Mouse (Mus musculus) embryonic facial prominence, embryonic 15.5 days (tissue): ENCODE measurements around the gene Psmb9. TPM values are rescaled to one million over a fixed set of nuclear protein-coding genes. Genes with fewer than 3 reads are reported as not detected.

Experiments
- ATAC-seq: fragments of 200-750 bp; cut with Nextera tagmentation; 2 replicates; pipeline ENCODE4 v1.8.0; 2017; ENCODE audit warnings: low read depth, moderate TSS enrichment; ENCODE audit not compliant: insufficient number of reproducible peaks, low FRiP score, low TSS enrichment
- H3K27ac ChIP-seq: fragments of 300-500 bp; sonication (generic); replicated peaks from 2 replicates; pipeline ENCODE4 v1.5.1; 2015; ENCODE audit warnings: mild to moderate bottlenecking, inconsistent platforms
- H3K27me3 ChIP-seq: fragments of 300-500 bp; sonication (generic); 2 replicates; pipeline ENCODE4 v1.6.1; 2015; ENCODE audit warnings: inconsistent platforms
- H3K36me3 ChIP-seq: fragments of 300-500 bp; sonication (generic); 2 replicates; pipeline ENCODE4 v1.6.1; 2015; ENCODE audit warnings: mild to moderate bottlenecking, inconsistent platforms
- H3K4me1 ChIP-seq: fragments of 300-500 bp; sonication (generic); 2 replicates; pipeline ENCODE4 v1.6.1; 2015; ENCODE audit warnings: inconsistent platforms
- H3K4me2 ChIP-seq: fragments of 300-500 bp; sonication (generic); replicated peaks from 2 replicates; pipeline ENCODE4 v1.6.1; 2015; ENCODE audit warnings: mild to moderate bottlenecking, inconsistent platforms
- H3K4me3 ChIP-seq: fragments of 300-500 bp; sonication (generic); replicated peaks from 2 replicates; pipeline ENCODE4 v1.5.1; 2015; ENCODE audit warnings: mild to moderate bottlenecking, inconsistent platforms
- H3K9ac ChIP-seq: fragments of 300-500 bp; sonication (generic); 2 replicates; pipeline ENCODE4 v1.6.1; 2015; ENCODE audit warnings: inconsistent platforms
- H3K9me3 ChIP-seq: fragments of 300-500 bp; sonication (generic); replicated peaks from 2 replicates; pipeline ENCODE4 v1.6.1; 2016; ENCODE audit warnings: inconsistent platforms
- WGBS: fragments of 180-500 bp; shearing (Covaris S2); methylation state at CpG from one replicate; pipeline ENCODE4 v1.1.7; 2015; 5-methylcytosine and 5-hydroxymethylcytosine counted together
- polyA plus RNA-seq: library from polyadenylated mRNA; unstranded; fragments of >200 nt; fragmentation: Nextera tagmentation; extraction: Ambion mirVana; gene quantifications from 2 replicates; pipeline ENCODE4 v1.2.1, GENCODE M21; 2015

Gene Psmb9
- polyA plus RNA-seq, 1 experiment from 2014 or later, result 3.3 TPM

DNA sequence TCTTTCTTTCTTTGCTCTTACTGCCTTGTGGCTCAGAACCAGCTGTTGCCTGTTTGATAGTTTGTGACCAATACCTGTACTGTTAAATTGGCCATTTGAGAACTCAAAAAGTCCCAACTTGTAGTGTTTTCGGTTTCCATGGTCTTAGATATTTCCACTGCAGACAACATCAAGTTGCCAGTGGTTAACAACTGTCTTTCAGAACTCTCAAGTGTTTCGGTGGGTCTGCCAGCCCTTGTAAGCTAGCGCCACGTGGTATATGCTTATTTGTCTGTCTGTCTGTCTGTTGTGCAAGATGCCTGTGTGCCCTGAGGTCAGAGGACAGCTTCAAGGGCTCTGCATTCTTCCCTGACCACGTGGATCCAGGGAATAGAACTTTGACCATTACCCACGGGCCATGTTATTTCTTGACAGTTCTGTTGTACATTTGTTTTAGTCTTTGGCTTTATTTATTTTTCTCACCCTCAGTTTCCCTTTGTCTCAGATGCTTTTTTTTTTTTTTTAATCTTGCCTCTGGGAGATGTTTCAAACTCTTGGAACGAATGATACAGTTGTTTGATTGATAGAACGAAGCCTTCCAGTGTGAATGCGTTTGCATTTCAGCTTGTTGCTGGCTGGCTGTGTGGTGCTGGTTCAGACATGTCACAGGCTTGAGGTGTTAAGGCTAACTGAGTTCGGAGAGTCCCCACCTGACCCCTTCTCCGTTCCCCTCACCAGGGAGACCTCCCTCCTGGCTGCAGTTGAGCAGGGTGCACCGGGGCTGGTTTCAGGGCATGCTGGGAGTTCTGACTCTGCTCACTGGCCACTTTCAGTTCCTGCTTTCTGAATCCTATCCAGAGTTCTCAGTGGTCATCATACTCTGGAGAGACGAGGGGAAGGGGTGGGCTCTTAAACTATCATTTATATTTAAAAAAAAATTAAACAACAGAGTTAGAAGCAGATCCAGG, 7.4 kb downstream of the Psmb9 start:
- no peaks in the 10 kb centered on the region for H3K4me1 ChIP-seq
- H3K27ac ChIP-seq, result no peak overlapping the region
- H3K9me3 ChIP-seq, result no peaks in the 10 kb centered on the region
- no peak overlapping the region for H3K9ac ChIP-seq
- H3K4me2 ChIP-seq, result no peak overlapping the region
- no peak overlapping the region for H3K4me3 ChIP-seq
- no peak for ATAC-seq
- H3K27me3 ChIP-seq, result peaks cover 9% of the 10 kb centered on the region
- no peaks in the 10 kb centered on the region for H3K36me3 ChIP-seq
- 59% methylated on average over 13 of the region's 13 CpGs for WGBS

DNA sequence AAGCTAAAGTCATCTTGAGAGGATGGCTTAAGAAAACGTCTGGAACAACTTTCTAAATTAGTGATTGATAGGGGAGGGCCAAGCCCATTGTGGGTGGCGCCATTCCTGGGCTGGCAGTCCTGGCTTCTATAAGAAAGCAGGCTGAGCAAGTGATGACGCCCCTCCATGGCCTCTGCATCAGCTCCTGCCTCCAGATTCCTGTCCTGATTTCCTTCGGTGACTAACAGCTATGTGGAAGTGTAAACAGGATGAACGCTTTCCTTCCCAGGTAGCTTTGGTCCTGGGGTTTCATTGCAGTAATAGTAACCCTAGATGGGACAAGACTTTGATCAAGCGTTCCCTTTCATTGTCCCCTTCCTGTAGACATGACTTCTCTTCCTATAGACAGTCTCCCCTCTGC, 8.5 kb downstream of the Psmb9 start:
- no peak for ATAC-seq
- H3K36me3 ChIP-seq, result no peaks in the 10 kb centered on the region
- no peak overlapping the region for H3K27ac ChIP-seq
- H3K4me2 ChIP-seq, result no peak overlapping the region
- peaks cover 7% of the 10 kb centered on the region for H3K27me3 ChIP-seq
- WGBS, result 60% methylated on average over 6 of the region's 6 CpGs
- H3K9ac ChIP-seq, result no peak overlapping the region
- no peaks in the 10 kb centered on the region for H3K9me3 ChIP-seq
- no peak overlapping the region for H3K4me3 ChIP-seq
- no peaks in the 10 kb centered on the region for H3K4me1 ChIP-seq

GRCm38 (mm10) chr17:34177179-34177578, 10.4 kb downstream of the Psmb9 start:
- H3K27ac ChIP-seq, result no peak overlapping the region
- H3K4me3 ChIP-seq, result no peak overlapping the region
- ATAC-seq, result no peak
- no peaks in the 10 kb centered on the region for H3K27me3 ChIP-seq
- 71% methylated on average over 4 of the region's 4 CpGs for WGBS
- no peaks in the 10 kb centered on the region for H3K9me3 ChIP-seq
- H3K9ac ChIP-seq, result no peak overlapping the region
- no peaks in the 10 kb centered on the region for H3K4me1 ChIP-seq
- H3K36me3 ChIP-seq, result no peaks in the 10 kb centered on the region
- no peak overlapping the region for H3K4me2 ChIP-seq

- Histone ChIP-seq H3K4me3 (no peak overlapping the region), H3K4me2 (no peak overlapping the region), H3K9me3 (no peaks in the 10 kb centered on the region), H3K4me1 (no peaks in the 10 kb centered on the region), H3K27ac (no peak overlapping the region), H3K27me3 (no peaks in the 10 kb centered on the region), H3K9ac (no peak overlapping the region), H3K36me3 (no peaks in the 10 kb centered on the region)
- 69% methylated on average over 1 of the region's 1 CpGs for WGBS
- ATAC-seq, result no peak
These were observed 13.5 kb downstream of the Psmb9 start for GRCm38 (mm10) chr17:34174075-34174474.

- Histone ChIP-seq H3K9ac (no peak overlapping the region), H3K4me1 (no peaks in the 10 kb centered on the region), H3K27me3 (no peaks in the 10 kb centered on the region), H3K9me3 (no peaks in the 10 kb centered on the region), H3K27ac (no peak overlapping the region), H3K4me3 (no peak overlapping the region), H3K36me3 (no peaks in the 10 kb centered on the region), H3K4me2 (no peak overlapping the region)
- no peak for ATAC-seq
- 94% methylated on average over 5 of the region's 5 CpGs for WGBS
These were observed 15.0 kb downstream of the Psmb9 start for GRCm38 (mm10) chr17:34172528-34172927.

- H3K9ac ChIP-seq, result no peak overlapping the region
- no peak overlapping the region for H3K27ac ChIP-seq
- H3K4me3 ChIP-seq, result no peak overlapping the region
- no peaks in the 10 kb centered on the region for H3K27me3 ChIP-seq
- WGBS, result 35% methylated on average over 13 of the region's 13 CpGs
- no peak for ATAC-seq
- H3K4me1 ChIP-seq, result no peaks in the 10 kb centered on the region
- H3K4me2 ChIP-seq, result no peak overlapping the region
- no peaks in the 10 kb centered on the region for H3K36me3 ChIP-seq
- no peaks in the 10 kb centered on the region for H3K9me3 ChIP-seq
These were observed 16.6 kb downstream of the Psmb9 start for GRCm38 (mm10) chr17:34170877-34171498.

DNA sequence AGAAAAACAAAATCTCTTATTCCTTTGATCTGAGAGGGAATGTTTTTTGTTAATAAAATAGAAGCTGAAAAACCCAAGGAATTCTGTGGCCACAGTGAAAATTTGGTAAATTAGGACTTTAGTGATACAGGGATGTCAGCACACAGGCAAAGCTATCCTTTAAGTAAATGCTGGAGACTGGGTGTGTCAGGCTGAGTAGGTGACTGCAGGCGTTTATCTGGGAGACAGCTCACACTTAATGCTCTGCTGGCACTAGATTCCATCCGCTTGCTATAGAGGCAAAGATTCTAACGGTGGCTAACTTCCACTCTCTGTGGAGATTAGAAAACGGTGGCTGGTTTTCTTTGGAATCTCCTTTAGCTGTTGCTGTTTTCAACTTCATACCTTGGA, 17.1 kb downstream of the Psmb9 start:
- no peaks in the 10 kb centered on the region for H3K9me3 ChIP-seq
- H3K27ac ChIP-seq, result no peak overlapping the region
- ATAC-seq, result no peak
- no peak overlapping the region for H3K4me3 ChIP-seq
- H3K27me3 ChIP-seq, result no peaks in the 10 kb centered on the region
- no peaks in the 10 kb centered on the region for H3K36me3 ChIP-seq
- H3K4me1 ChIP-seq, result no peaks in the 10 kb centered on the region
- no peak overlapping the region for H3K4me2 ChIP-seq
- WGBS, result 28% methylated on average over 4 of the region's 4 CpGs
- H3K9ac ChIP-seq, result no peak overlapping the region

DNA sequence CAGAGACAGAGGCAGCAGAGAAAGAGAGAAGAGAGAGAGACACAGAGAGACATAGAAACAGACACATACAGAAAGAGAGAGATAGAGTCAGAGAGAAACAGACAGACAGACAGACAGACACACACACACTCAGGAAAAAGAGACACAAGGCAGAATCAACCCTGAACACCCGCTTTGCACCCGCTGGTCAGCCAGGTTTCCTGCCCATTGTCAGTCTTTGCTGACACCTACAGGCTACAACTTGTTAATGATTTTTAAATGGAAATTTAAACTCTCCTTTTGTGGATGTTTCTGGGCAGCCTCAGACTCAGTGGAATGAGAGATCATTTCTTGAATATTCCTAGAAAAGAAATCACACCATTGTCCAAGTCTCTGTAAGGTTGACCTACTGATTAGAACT, 18.3 kb downstream of the Psmb9 start:
- no peak for ATAC-seq
- H3K4me3 ChIP-seq, result no peak overlapping the region

DNA sequence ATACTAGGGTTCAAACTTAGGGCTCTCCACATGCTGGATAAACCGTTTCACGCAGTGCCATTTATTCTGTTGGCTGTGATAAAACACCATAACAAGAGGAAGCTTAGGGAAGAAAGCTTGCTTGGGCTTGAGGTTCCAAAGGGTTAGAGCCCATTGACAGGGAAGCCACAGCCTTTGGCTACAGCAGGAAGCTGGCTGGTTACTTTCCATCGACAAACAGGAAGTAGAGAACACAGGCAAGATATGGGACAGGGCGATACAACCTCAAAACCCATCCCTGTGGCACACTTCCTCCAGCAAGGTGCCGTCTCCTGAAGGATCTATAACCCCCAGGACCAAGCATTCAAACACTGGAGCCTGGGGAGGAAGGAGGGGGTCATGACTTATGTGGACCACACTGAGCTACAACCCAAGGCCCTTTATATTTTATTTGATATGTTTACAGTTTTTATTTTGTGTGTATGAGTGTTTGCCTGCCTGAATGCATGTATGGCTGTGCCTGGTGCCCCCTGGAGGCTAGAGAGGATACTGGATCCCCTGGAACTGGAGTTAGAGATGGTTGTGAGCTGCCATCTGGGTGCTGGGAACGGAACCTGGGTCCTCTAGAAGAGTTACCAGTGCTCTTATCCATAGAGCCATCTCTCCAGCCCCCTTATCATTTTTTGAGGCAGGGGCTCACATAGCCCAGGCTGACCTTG, 22.4 kb downstream of the Psmb9 start:
- Histone ChIP-seq H3K4me3 (no peak overlapping the region), H3K4me2 (no peak overlapping the region), H3K27me3 (no peaks in the 10 kb centered on the region; the same call in 1 of the 2 replicates), H3K9ac (no peak overlapping the region), H3K36me3 (no peaks in the 10 kb centered on the region), H3K27ac (no peak overlapping the region), H3K4me1 (no peaks in the 10 kb centered on the region), H3K9me3 (no peaks in the 10 kb centered on the region)
- ATAC-seq, result no peak
- WGBS, result 83% methylated on average over 6 of the region's 6 CpGs

More for the DNA sequence above, 18.3 kb downstream of the Psmb9 start:
- no peaks in the 10 kb centered on the region for H3K27me3 ChIP-seq
- no peaks in the 10 kb centered on the region for H3K9me3 ChIP-seq
- H3K36me3 ChIP-seq, result no peaks in the 10 kb centered on the region
- H3K4me2 ChIP-seq, result no peak overlapping the region
- H3K4me1 ChIP-seq, result no peaks in the 10 kb centered on the region
- WGBS, result 0% methylated on average over 2 of the region's 2 CpGs
- no peak overlapping the region for H3K9ac ChIP-seq
- H3K27ac ChIP-seq, result no peak overlapping the region

GRCm38 (mm10) chr17:34164202-34164895, 23.2 kb downstream of the Psmb9 start:
- no peak for ATAC-seq
- Histone ChIP-seq H3K27ac (no peak overlapping the region), H3K4me3 (no peak overlapping the region), H3K4me1 (no peaks in the 10 kb centered on the region), H3K4me2 (no peak overlapping the region), H3K9ac (no peak overlapping the region), H3K27me3 (no peaks in the 10 kb centered on the region; the same call in 1 of the 2 replicates), H3K9me3 (no peaks in the 10 kb centered on the region), H3K36me3 (no peaks in the 10 kb centered on the region)
- 42% methylated on average over 9 of the region's 9 CpGs for WGBS

GRCm38 (mm10) chr17:34155534-34155933, 32.0 kb downstream of the Psmb9 start:
- Histone ChIP-seq H3K4me2 (no peak overlapping the region), H3K27me3 (no peaks in the 10 kb centered on the region), H3K27ac (no peak overlapping the region), H3K9ac (no peak overlapping the region), H3K36me3 (no peaks in the 10 kb centered on the region), H3K9me3 (no peaks in the 10 kb centered on the region), H3K4me3 (no peak overlapping the region), H3K4me1 (no peaks in the 10 kb centered on the region)
- no peak for ATAC-seq
- WGBS, result 36% methylated on average over 5 of the region's 5 CpGs
